Mouse (Mus musculus): ENCODE data around the gene Pak3.

DNA sequence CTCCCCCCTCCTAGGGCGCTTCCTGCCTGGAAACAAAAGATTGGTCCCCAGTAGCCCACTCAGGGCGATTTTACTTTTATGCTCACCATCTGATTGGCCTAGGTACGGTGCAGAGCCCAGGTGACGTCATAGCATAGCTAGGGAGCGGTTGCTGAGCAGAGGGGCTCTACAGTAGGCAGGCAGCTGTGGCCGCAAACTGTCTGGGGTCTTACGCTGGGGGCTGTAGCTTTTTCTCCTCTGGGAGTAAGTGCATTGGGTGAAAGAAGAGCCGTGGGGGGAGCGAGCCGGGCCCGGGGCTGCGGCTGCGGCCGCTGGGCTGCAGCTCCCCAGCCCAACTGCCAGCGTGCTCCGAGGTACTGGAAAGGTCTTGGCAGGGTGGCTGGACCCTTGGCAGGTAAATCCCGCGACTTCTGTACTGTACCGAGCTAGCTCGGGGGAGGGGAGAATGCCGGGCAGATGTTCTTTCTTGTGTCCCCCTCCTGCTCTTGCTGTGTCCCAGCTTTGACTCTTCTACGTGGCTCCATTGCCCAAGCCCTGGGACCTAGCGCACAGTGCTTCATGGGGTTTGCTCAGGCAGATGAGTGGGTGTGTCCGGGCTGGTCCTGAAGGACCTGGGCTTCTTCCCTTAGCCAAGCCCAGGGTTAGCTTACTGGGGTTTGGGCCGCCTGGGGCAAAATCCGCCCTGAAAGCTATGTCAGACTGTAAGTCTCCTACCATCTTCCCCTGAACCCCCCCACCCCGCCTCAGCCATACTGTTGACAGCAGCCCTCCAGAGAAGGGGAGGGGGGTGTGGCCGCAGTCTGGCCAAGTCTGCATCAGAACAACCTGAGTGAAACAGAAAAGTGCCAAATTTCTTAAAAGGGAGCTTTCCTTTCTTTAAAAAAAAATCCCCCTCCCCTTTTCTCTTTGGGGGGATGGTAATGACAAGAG, 146.1 kb downstream of the Pak3 start:
- no peak for TF ChIP-seq CTCF (IDR thresholded peaks at IDR 0.05)
- TF ChIP-seq EP300 (IDR thresholded peaks at IDR 0.05), result no peak
